Mouse (Mus musculus) intestine, postnatal 0 days (tissue): ENCODE measurements around the gene Cda. TPM values are rescaled to one million over a fixed set of nuclear protein-coding genes. Genes with fewer than 3 reads are reported as not detected.

Experiments used
- ATAC-seq: fragments of 200-750 bp; cut with Nextera tagmentation; 2 replicates; pipeline ENCODE4 v1.8.0; 2017; ENCODE audit warnings: mild to moderate bottlenecking, moderate TSS enrichment, moderate library complexity
- H3K27ac ChIP-seq: fragments of 300-500 bp; sonication (generic); 2 replicates; pipeline ENCODE4 v1.5.1; 2014; ENCODE audit warnings: mild to moderate bottlenecking, low read depth, low read length, moderate library complexity
- H3K27me3 ChIP-seq: fragments of 300-500 bp; sonication (generic); replicated peaks from 2 replicates; pipeline ENCODE4 v1.6.1; 2014; ENCODE audit warnings: low read length, mixed read lengths; ENCODE audit not compliant: control insufficient read depth, insufficient read depth
- H3K36me3 ChIP-seq: fragments of 300-500 bp; sonication (generic); 2 replicates; pipeline ENCODE4 v1.6.1; 2014; ENCODE audit warnings: mild to moderate bottlenecking, moderate library complexity; ENCODE audit not compliant: control insufficient read depth, insufficient read depth
- H3K4me1 ChIP-seq: fragments of 300-500 bp; sonication (generic); replicated peaks from 2 replicates; pipeline ENCODE4 v1.6.1; 2014; ENCODE audit warnings: antibody characterized with exemption, low read length, mixed read lengths; ENCODE audit not compliant: control insufficient read depth, insufficient read depth
- H3K4me2 ChIP-seq: fragments of 300-500 bp; sonication (generic); replicated peaks from 2 replicates; pipeline ENCODE4 v1.6.1; 2014; ENCODE audit warnings: low read depth, mild to moderate bottlenecking, moderate library complexity
- H3K4me3 ChIP-seq: fragments of 300-500 bp; sonication (generic); 2 replicates; pipeline ENCODE4 v1.5.1; 2014; ENCODE audit warnings: low read depth, low read length
- H3K9ac ChIP-seq: fragments of 300-500 bp; sonication (generic); 2 replicates; pipeline ENCODE4 v1.6.1; 2014; ENCODE audit warnings: mild to moderate bottlenecking, low read depth, low read length
- H3K9me3 ChIP-seq: fragments of 300-500 bp; sonication (generic); 2 replicates; pipeline ENCODE4 v1.6.1; 2016; ENCODE audit warnings: mixed run types; ENCODE audit not compliant: control insufficient read depth
- CTCF ChIP-seq: sonication (generic); IDR thresholded peaks from 2 replicates; pipeline ENCODE4 v1.5.1; 2016; ENCODE audit warnings: low read depth, mild to moderate bottlenecking, control low read depth, antibody characterized with exemption, moderate library complexity
- WGBS: fragments of 180-500 bp; shearing (Covaris S2); extraction: QIAGEN DNeasy Blood & Tissue Kit; methylation state at CpG from one replicate; pipeline ENCODE4 v1.1.7; 2014; 5-methylcytosine and 5-hydroxymethylcytosine counted together
- polyA plus RNA-seq: library from polyadenylated mRNA; unstranded; fragments of >200 nt; fragmentation: Nextera tagmentation; extraction: Ambion mirVana; gene quantifications from 2 replicates; pipeline ENCODE4 v1.2.1, GENCODE M21; 2015

Cda gene
- polyA plus RNA-seq, 1 experiment from 2014 or later: 37.5 TPM

- 0 out of 2 replicates have a peak, but pooled peaks have one; percentile 36 for ATAC-seq
- H3K9me3 ChIP-seq: no peaks in the 10 kb centered on the region
- no peak overlapping the region for H3K4me2 ChIP-seq
- no peak overlapping the region for H3K4me3 ChIP-seq
- no peaks in the 10 kb centered on the region for H3K4me1 ChIP-seq
- TF ChIP-seq CTCF: no peak
- no peak overlapping the region for H3K9ac ChIP-seq
- WGBS: 48% methylated on average over 12 of the region's 13 CpGs
- H3K27ac ChIP-seq: no peak overlapping the region
- no peaks in the 10 kb centered on the region for H3K27me3 ChIP-seq
- H3K36me3 ChIP-seq: no peaks in the 10 kb centered on the region
These were observed 39.8 kb upstream of the Cda start for GRCm38 (mm10) chr4:138407479-138408194.

- H3K27ac ChIP-seq: no peak overlapping the region
- H3K27me3 ChIP-seq: no peaks in the 10 kb centered on the region
- no peaks in the 10 kb centered on the region for H3K4me1 ChIP-seq
- TF ChIP-seq CTCF: peak; percentile 78
- no peaks in the 10 kb centered on the region for H3K9me3 ChIP-seq
- 15% methylated on average over 2 of the region's 2 CpGs for WGBS
- H3K9ac ChIP-seq: no peak overlapping the region
- ATAC-seq: no peak
- no peak overlapping the region for H3K4me3 ChIP-seq
- H3K36me3 ChIP-seq: no peaks in the 10 kb centered on the region
- no peak overlapping the region for H3K4me2 ChIP-seq
These were observed 37.0 kb upstream of the Cda start for GRCm38 (mm10) chr4:138404806-138405205.

GRCm38 (mm10) chr4:138396711-138397110, 28.9 kb upstream of the Cda start:
- WGBS: 14% methylated on average over 8 of the region's 8 CpGs
- H3K9ac ChIP-seq: no peak overlapping the region
- H3K4me2 ChIP-seq: peak overlapping the region; percentile 52
- H3K4me3 ChIP-seq: 0 out of 2 replicates have a peak overlapping the region, but pooled peaks have one; percentile 21
- ATAC-seq: no peak
- peaks cover 54% of the 10 kb centered on the region for H3K27me3 ChIP-seq
- H3K36me3 ChIP-seq: no peaks in the 10 kb centered on the region
- no peak overlapping the region for H3K27ac ChIP-seq
- no peak for TF ChIP-seq CTCF
- H3K4me1 ChIP-seq: no peaks in the 10 kb centered on the region
- H3K9me3 ChIP-seq: no peaks in the 10 kb centered on the region

GRCm38 (mm10) chr4:138395971-138396645, 28.3 kb upstream of the Cda start, which contains the start of gene Fam43b:
Fam43b (minus strand) TSS chr4:138396528.
- Histone ChIP-seq H3K36me3 (no peaks in the 10 kb centered on the region), H3K9me3 (no peaks in the 10 kb centered on the region), H3K4me1 (no peaks in the 10 kb centered on the region), H3K27ac (no peak within 1 kb of the TSS), H3K27me3 (peaks cover 54% of the 10 kb centered on the region), H3K4me2 (peak within 1 kb of the TSS; percentile 52), H3K9ac (no peak within 1 kb of the TSS), H3K4me3 (peak within 1 kb of the TSS; percentile 21)
- 1% methylated on average over 46 of the region's 46 CpGs for WGBS
- no peak for TF ChIP-seq CTCF
- no peak for ATAC-seq

GRCm38 (mm10) chr4:138395087-138395970, 27.5 kb upstream of the Cda start:
- TF ChIP-seq CTCF: no peak
- under 1% methylated on average over 103 of the region's 103 CpGs for WGBS
- peak overlapping the region; percentile 21 for H3K4me3 ChIP-seq
- peaks cover 54% of the 10 kb centered on the region for H3K27me3 ChIP-seq
- H3K4me1 ChIP-seq: no peaks in the 10 kb centered on the region
- no peak overlapping the region for H3K9ac ChIP-seq
- no peaks in the 10 kb centered on the region for H3K9me3 ChIP-seq
- no peak overlapping the region for H3K27ac ChIP-seq
- no peak for ATAC-seq
- H3K4me2 ChIP-seq: peak overlapping the region; percentile 52
- H3K36me3 ChIP-seq: no peaks in the 10 kb centered on the region

- H3K27me3 ChIP-seq: peaks cover 54% of the 10 kb centered on the region
These were observed 25.9 kb upstream of the Cda start for GRCm38 (mm10) chr4:138393703-138394102.

More at GRCm38 (mm10) chr4:138393703-138394102, 25.9 kb upstream of the Cda start:
- no peaks in the 10 kb centered on the region for H3K36me3 ChIP-seq
- no peaks in the 10 kb centered on the region for H3K4me1 ChIP-seq
- H3K27ac ChIP-seq: no peak overlapping the region
- no peak for TF ChIP-seq CTCF
- no peaks in the 10 kb centered on the region for H3K9me3 ChIP-seq
- ATAC-seq: no peak
- H3K4me3 ChIP-seq: no peak overlapping the region
- H3K4me2 ChIP-seq: no peak overlapping the region
- H3K9ac ChIP-seq: no peak overlapping the region
- WGBS: 61% methylated on average over 7 of the region's 7 CpGs
